Comparison of ENCODE assay signal across 10 mouse cellular contexts in the genomic region with DNA sequence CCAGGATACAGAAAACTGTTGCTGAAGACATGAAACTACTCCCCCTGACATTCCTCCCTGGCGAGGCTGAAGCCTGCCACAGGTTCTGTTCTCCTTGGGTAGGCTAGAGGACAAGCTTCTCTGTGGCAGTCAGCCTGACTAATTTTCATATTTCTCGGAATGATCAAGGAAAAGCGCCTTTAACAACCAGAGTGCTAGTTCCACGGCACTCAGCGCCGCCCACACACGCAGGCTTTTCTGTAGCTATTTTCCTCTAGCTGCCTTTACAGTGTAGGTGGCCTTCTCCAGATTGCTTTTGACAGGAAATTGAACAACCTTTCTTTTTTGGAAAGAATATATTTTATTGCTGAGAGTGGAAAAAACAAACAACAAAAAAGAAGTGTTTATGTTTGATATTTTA.
DNase-seq lines count a peak whose midpoint lies in the region; ATAC-seq and TF ChIP-seq lines count a peak whose summit lies in the region.
"Had no signal": no experiment of that assay in that cellular context is flagged by ENCODE, and none has a peak within 500 bp of the region (broad histone marks: within the 10 kb centered on the region; RNA-seq: fewer than 3 reads in every experiment).

No protein-coding gene starts in this region.

- peaks cover 4% of the 10 kb centered on the region; the same call in 1 of the 2 replicates for H3K4me1 ChIP-seq in hindbrain, postnatal 0 days (ENCODE audit: insufficient read depth, low read length)

- no peaks in the 10 kb centered on the region for H3K27me3 ChIP-seq in hindbrain, postnatal 0 days (ENCODE audit: insufficient read depth, low read length)
- H3K27me3 ChIP-seq: embryonic facial prominence, embryonic 12.5 days had no signal

- 69% methylated on average over 7 of the region's 7 CpGs for WGBS in hindbrain, postnatal 0 days

- H3K4me3 ChIP-seq in left cerebral cortex, adult 2 months = no peak overlapping the region
- no peak overlapping the region for H3K4me3 ChIP-seq in hindbrain, postnatal 0 days (ENCODE audit: low read length)
- H3K4me3 ChIP-seq: embryonic facial prominence, embryonic 12.5 days had no signal

- H3K9ac ChIP-seq in hindbrain, postnatal 0 days (replicated peaks; ENCODE audit: low read length) = no peak overlapping the region
- H3K9ac ChIP-seq: embryonic facial prominence, embryonic 12.5 days had no signal

- no peaks in the 10 kb centered on the region for H3K9me3 ChIP-seq in hindbrain, postnatal 0 days (ENCODE audit: low read length)
- H3K9me3 ChIP-seq: embryonic facial prominence, embryonic 12.5 days had no signal

- peak; percentile 91 for DNase-seq in right cerebral cortex, adult 18-20 months
- no peak for DNase-seq in right cerebral cortex, postnatal 4 days
- DNase-seq in frontal cortex, postnatal 14 days (ENCODE audit: low spot score in 2 of 2) = peak; percentile 50 to 66
- DNase-seq in left cerebral cortex, adult 2 months (ENCODE audit: extremely low spot score in 1 of 2, low spot score in 2 of 2) = peak; percentile 69 to 79
- no peak for DNase-seq in thymus, adult 18-20 months
- DNase-seq in adrenal gland, postnatal 36 days = no peak
- DNase-seq in hindbrain, postnatal 0 days (ENCODE audit: low spot score) = no peak
- DNase-seq: cerebellum, adult 11 months had no signal

- ATAC-seq in hindbrain, postnatal 0 days = no peak

- no peak for TF ChIP-seq CTCF in left cerebral cortex, adult 2 months (IDR thresholded peaks at IDR 0.05)
- TF ChIP-seq CTCF in hindbrain, postnatal 0 days (IDR thresholded peaks at IDR 0.05; ENCODE audit: low read depth) = no peak

- intact Hi-C loops in left cerebral cortex, adult 2 months (cut with DNase I) = loop anchor here (1.0 kb wide), 1 partner anchor 61 kb away; no protein-coding TSS in a partner anchor

- no peak overlapping the region for H3K4me2 ChIP-seq in hindbrain, postnatal 0 days (ENCODE audit: low read depth, low read length)
- H3K4me2 ChIP-seq: embryonic facial prominence, embryonic 12.5 days; liver, embryonic 11.5 days had no signal

- H3K27ac ChIP-seq in left cerebral cortex, adult 2 months = peak overlapping the region; percentile 59; the same call in 1 of the 2 replicates
- no peak overlapping the region for H3K27ac ChIP-seq in hindbrain, postnatal 0 days
- H3K27ac ChIP-seq: embryonic facial prominence, embryonic 12.5 days had no signal

- no peaks in the 10 kb centered on the region for H3K36me3 ChIP-seq in hindbrain, postnatal 0 days (ENCODE audit: insufficient read depth, low read length)

Comparison
In these comparisons a context has a peak if more than half of its experiments do, and no peak if none do; other contexts are left out.
1. DNase-seq: peak in right cerebral cortex, adult 18-20 months (single experiment), frontal cortex, postnatal 14 days (2 of 2) and left cerebral cortex, adult 2 months (2 of 2); none in right cerebral cortex, postnatal 4 days (single experiment), thymus, adult 18-20 months (0 of 2), adrenal gland, postnatal 36 days (0 of 2) and hindbrain, postnatal 0 days (single experiment).